Mouse (Mus musculus): ENCODE results near the gene Tspan7. TPM values are rescaled to one million over a fixed set of nuclear protein-coding genes. Genes with fewer than 3 reads are reported as not detected.

The Tspan7 gene
- polyA plus RNA-seq, 1 experiment from 2014 or later = 57.1 TPM

GRCm38 (mm10) chrX:10535450-10535849 lies 50.5 kb downstream of the Tspan7 start:
- 20% methylated on average over 2 of the region's 2 CpGs for WGBS
- ATAC-seq (replicated peaks; ENCODE audit: low FRiP score) = no peak
- Histone ChIP-seq H3K27ac (ENCODE audit: low read depth, low read length) (no peak overlapping the region), H3K27me3 (replicated peaks; ENCODE audit: control insufficient read depth, insufficient read depth, low read length) (no peaks in the 10 kb centered on the region), H3K4me2 (no peak overlapping the region), H3K4me3 (ENCODE audit: low read depth, low read length) (no peak overlapping the region), H3K4me1 (replicated peaks; ENCODE audit: control insufficient read depth, insufficient read depth, low read length) (no peaks in the 10 kb centered on the region), H3K9me3 (ENCODE audit: control insufficient read depth, low read length) (no peaks in the 10 kb centered on the region), H3K9ac (ENCODE audit: low read depth, low read length) (no peak overlapping the region), H3K36me3 (ENCODE audit: control insufficient read depth, insufficient read depth, low read length) (no peaks in the 10 kb centered on the region)
- no peak for DNase-seq (ENCODE audit: low spot score)

DNA sequence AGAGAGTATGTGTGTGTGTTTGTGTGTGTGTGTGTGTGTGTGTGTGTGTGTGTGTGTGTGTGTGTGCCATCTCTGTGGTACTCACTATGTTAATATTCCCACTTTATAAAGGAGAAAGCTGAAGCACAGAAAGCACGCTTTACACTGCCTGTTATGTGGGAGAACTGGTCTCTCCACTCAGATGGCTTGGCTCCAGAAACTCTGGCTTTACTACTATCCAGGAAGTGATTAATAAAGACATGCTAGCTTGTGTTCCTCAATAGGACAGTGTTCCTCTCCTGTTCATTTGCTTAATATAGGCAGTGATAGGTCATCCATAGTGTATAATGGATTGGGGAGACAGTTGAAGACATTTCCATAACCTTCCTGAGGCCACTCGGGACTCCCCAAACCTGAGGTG lies 54.1 kb downstream of the Tspan7 start:
- no peak overlapping the region for H3K4me2 ChIP-seq
- no peaks in the 10 kb centered on the region for H3K9me3 ChIP-seq (ENCODE audit: control insufficient read depth, low read length)
- DNase-seq (ENCODE audit: low spot score) (no peak), ATAC-seq (replicated peaks; ENCODE audit: low FRiP score) (no peak)
- H3K4me1 ChIP-seq (replicated peaks; ENCODE audit: control insufficient read depth, insufficient read depth, low read length) = no peaks in the 10 kb centered on the region
- no peak overlapping the region for H3K4me3 ChIP-seq (ENCODE audit: low read depth, low read length)
- whole genome bisulfite sequencing = 71% methylated on average over 2 of the region's 2 CpGs
- no peaks in the 10 kb centered on the region for H3K36me3 ChIP-seq (ENCODE audit: control insufficient read depth, insufficient read depth, low read length)
- no peak overlapping the region for H3K27ac ChIP-seq (ENCODE audit: low read depth, low read length)
- H3K9ac ChIP-seq (ENCODE audit: low read depth, low read length) = no peak overlapping the region
- H3K27me3 ChIP-seq (replicated peaks; ENCODE audit: control insufficient read depth, insufficient read depth, low read length) = no peaks in the 10 kb centered on the region

GRCm38 (mm10) chrX:10539482-10540166 lies 54.7 kb downstream of the Tspan7 start:
- no peak overlapping the region for H3K27ac ChIP-seq (ENCODE audit: low read depth, low read length)
- no peak for ATAC-seq (replicated peaks; ENCODE audit: low FRiP score)
- no peaks in the 10 kb centered on the region for H3K36me3 ChIP-seq (ENCODE audit: control insufficient read depth, insufficient read depth, low read length)
- H3K27me3 ChIP-seq (replicated peaks; ENCODE audit: control insufficient read depth, insufficient read depth, low read length) = no peaks in the 10 kb centered on the region
- no peaks in the 10 kb centered on the region for H3K9me3 ChIP-seq (ENCODE audit: control insufficient read depth, low read length)
- no peak overlapping the region for H3K9ac ChIP-seq (ENCODE audit: low read depth, low read length)
- H3K4me1 ChIP-seq (replicated peaks; ENCODE audit: control insufficient read depth, insufficient read depth, low read length) = no peaks in the 10 kb centered on the region
- no peak for DNase-seq (ENCODE audit: low spot score)
- 66% methylated on average over 6 of the region's 6 CpGs for WGBS
- no peak overlapping the region for H3K4me3 ChIP-seq (ENCODE audit: low read depth, low read length)
- H3K4me2 ChIP-seq = no peak overlapping the region

- Histone ChIP-seq H3K9ac (ENCODE audit: low read depth, low read length) (no peak overlapping the region), H3K27me3 (replicated peaks; ENCODE audit: control insufficient read depth, insufficient read depth, low read length) (no peaks in the 10 kb centered on the region), H3K9me3 (ENCODE audit: control insufficient read depth, low read length) (no peaks in the 10 kb centered on the region), H3K4me3 (ENCODE audit: low read depth, low read length) (no peak overlapping the region), H3K36me3 (ENCODE audit: control insufficient read depth, insufficient read depth, low read length) (no peaks in the 10 kb centered on the region), H3K4me1 (replicated peaks; ENCODE audit: control insufficient read depth, insufficient read depth, low read length) (no peaks in the 10 kb centered on the region), H3K4me2 (no peak overlapping the region), H3K27ac (ENCODE audit: low read depth, low read length) (no peak overlapping the region)
- WGBS = 82% methylated on average over 3 of the region's 3 CpGs
- ATAC-seq (replicated peaks; ENCODE audit: low FRiP score) = no peak
- DNase-seq (ENCODE audit: low spot score) = no peak
Measured at GRCm38 (mm10) chrX:10546840-10547239, 61.9 kb downstream of the Tspan7 start.

GRCm38 (mm10) chrX:10549708-10550107 lies 64.8 kb downstream of the Tspan7 start:
- DNase-seq (ENCODE audit: low spot score) (no peak), ATAC-seq (replicated peaks; ENCODE audit: low FRiP score) (no peak)
- no peaks in the 10 kb centered on the region for H3K4me1 ChIP-seq (replicated peaks; ENCODE audit: control insufficient read depth, insufficient read depth, low read length)
- no peaks in the 10 kb centered on the region for H3K27me3 ChIP-seq (replicated peaks; ENCODE audit: control insufficient read depth, insufficient read depth, low read length)
- no peak overlapping the region for H3K4me3 ChIP-seq (ENCODE audit: low read depth, low read length)
- no peaks in the 10 kb centered on the region for H3K9me3 ChIP-seq (ENCODE audit: control insufficient read depth, low read length)
- no peak overlapping the region for H3K9ac ChIP-seq (ENCODE audit: low read depth, low read length)
- no peak overlapping the region for H3K27ac ChIP-seq (ENCODE audit: low read depth, low read length)
- H3K36me3 ChIP-seq (ENCODE audit: control insufficient read depth, insufficient read depth, low read length) = no peaks in the 10 kb centered on the region
- 68% methylated on average over 3 of the region's 3 CpGs for WGBS
- no peak overlapping the region for H3K4me2 ChIP-seq

- no peak for DNase-seq (ENCODE audit: low spot score)
- no peak for ATAC-seq (replicated peaks; ENCODE audit: low FRiP score)
- no peaks in the 10 kb centered on the region for H3K9me3 ChIP-seq (ENCODE audit: control insufficient read depth, low read length)
- WGBS = 76% methylated on average over 3 of the region's 3 CpGs
- H3K4me2 ChIP-seq = no peak overlapping the region
- no peaks in the 10 kb centered on the region for H3K4me1 ChIP-seq (replicated peaks; ENCODE audit: control insufficient read depth, insufficient read depth, low read length)
- no peaks in the 10 kb centered on the region for H3K36me3 ChIP-seq (ENCODE audit: control insufficient read depth, insufficient read depth, low read length)
- H3K27me3 ChIP-seq (replicated peaks; ENCODE audit: control insufficient read depth, insufficient read depth, low read length) = no peaks in the 10 kb centered on the region
- H3K27ac ChIP-seq (ENCODE audit: low read depth, low read length) = no peak overlapping the region
- H3K4me3 ChIP-seq (ENCODE audit: low read depth, low read length) = no peak overlapping the region
- H3K9ac ChIP-seq (ENCODE audit: low read depth, low read length) = no peak overlapping the region
Measured at GRCm38 (mm10) chrX:10556899-10557298, 71.9 kb downstream of the Tspan7 start.

- Histone ChIP-seq H3K4me2 (no peak overlapping the region), H3K27me3 (replicated peaks; ENCODE audit: control insufficient read depth, insufficient read depth, low read length) (no peaks in the 10 kb centered on the region), H3K4me3 (ENCODE audit: low read depth, low read length) (no peak overlapping the region), H3K9me3 (ENCODE audit: control insufficient read depth, low read length) (no peaks in the 10 kb centered on the region), H3K36me3 (ENCODE audit: control insufficient read depth, insufficient read depth, low read length) (no peaks in the 10 kb centered on the region), H3K9ac (ENCODE audit: low read depth, low read length) (no peak overlapping the region), H3K27ac (ENCODE audit: low read depth, low read length) (no peak overlapping the region), H3K4me1 (replicated peaks; ENCODE audit: control insufficient read depth, insufficient read depth, low read length) (no peaks in the 10 kb centered on the region)
- 79% methylated on average over 5 of the region's 5 CpGs for WGBS
- DNase-seq (ENCODE audit: low spot score) (no peak), ATAC-seq (replicated peaks; ENCODE audit: low FRiP score) (no peak)
Measured at GRCm38 (mm10) chrX:10557596-10557995, 72.6 kb downstream of the Tspan7 start.

DNA sequence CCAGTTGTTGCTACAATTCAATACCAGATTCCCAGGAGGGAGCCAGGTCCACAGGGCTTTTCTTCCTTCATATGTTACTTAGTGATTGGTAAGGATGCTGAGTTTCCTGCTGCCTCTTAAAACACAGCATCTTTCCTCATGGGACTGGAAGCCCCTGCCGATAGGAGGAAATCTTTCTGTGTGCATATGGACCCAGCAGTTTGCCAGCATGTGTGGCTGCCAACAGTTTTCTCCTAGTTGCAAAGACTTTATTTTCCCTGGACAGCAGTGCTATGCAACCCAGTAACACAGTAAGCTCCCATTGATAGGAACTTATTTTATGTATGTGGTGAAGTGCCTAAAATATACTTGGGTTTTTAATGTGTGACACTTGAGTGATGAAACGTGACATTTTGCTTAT lies 73.7 kb downstream of the Tspan7 start:
- H3K9ac ChIP-seq (ENCODE audit: low read depth, low read length) = no peak overlapping the region
- WGBS = 66% methylated on average over 2 of the region's 2 CpGs
- no peak overlapping the region for H3K4me2 ChIP-seq
- no peaks in the 10 kb centered on the region for H3K36me3 ChIP-seq (ENCODE audit: control insufficient read depth, insufficient read depth, low read length)
- no peak for DNase-seq (ENCODE audit: low spot score)
- no peaks in the 10 kb centered on the region for H3K27me3 ChIP-seq (replicated peaks; ENCODE audit: control insufficient read depth, insufficient read depth, low read length)
- no peak overlapping the region for H3K4me3 ChIP-seq (ENCODE audit: low read depth, low read length)
- no peaks in the 10 kb centered on the region for H3K9me3 ChIP-seq (ENCODE audit: control insufficient read depth, low read length)
- no peak overlapping the region for H3K27ac ChIP-seq (ENCODE audit: low read depth, low read length)
- no peak for ATAC-seq (replicated peaks; ENCODE audit: low FRiP score)
- H3K4me1 ChIP-seq (replicated peaks; ENCODE audit: control insufficient read depth, insufficient read depth, low read length) = no peaks in the 10 kb centered on the region

DNA sequence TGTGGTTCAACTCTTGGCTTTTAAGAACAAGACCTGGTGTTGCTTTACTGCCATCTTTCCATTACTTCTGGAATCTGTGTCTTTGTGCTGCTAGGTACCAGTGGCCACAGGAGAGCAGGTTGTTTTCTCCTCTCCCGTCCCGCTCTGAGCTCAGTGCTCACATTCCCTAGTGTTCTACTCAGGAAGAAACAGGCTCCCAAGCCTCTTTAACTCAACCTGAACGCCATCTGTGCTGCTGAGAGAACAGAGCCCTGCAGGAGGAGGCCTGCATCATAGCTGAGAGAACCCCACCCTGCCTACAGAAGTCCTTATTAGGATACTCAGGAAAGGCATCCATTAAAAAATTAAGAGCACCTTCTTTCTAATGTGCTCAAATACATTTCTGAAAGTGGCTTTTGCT lies 80.9 kb downstream of the Tspan7 start:
- ATAC-seq (replicated peaks; ENCODE audit: low FRiP score) (no peak), DNase-seq (ENCODE audit: low spot score) (no peak)
- Histone ChIP-seq H3K9me3 (ENCODE audit: control insufficient read depth, low read length) (no peaks in the 10 kb centered on the region), H3K4me3 (ENCODE audit: low read depth, low read length) (no peak overlapping the region), H3K27me3 (replicated peaks; ENCODE audit: control insufficient read depth, insufficient read depth, low read length) (no peaks in the 10 kb centered on the region), H3K4me1 (replicated peaks; ENCODE audit: control insufficient read depth, insufficient read depth, low read length) (no peaks in the 10 kb centered on the region), H3K4me2 (no peak overlapping the region), H3K9ac (ENCODE audit: low read depth, low read length) (no peak overlapping the region), H3K36me3 (ENCODE audit: control insufficient read depth, insufficient read depth, low read length) (no peaks in the 10 kb centered on the region), H3K27ac (ENCODE audit: low read depth, low read length) (no peak overlapping the region)
- WGBS = 63% methylated on average over 3 of the region's 3 CpGs

All from liver, embryonic 11.5 days (tissue).